Mouse (Mus musculus): ENCODE measurements around the gene Gm38100.

Gm38100 gene

DNA sequence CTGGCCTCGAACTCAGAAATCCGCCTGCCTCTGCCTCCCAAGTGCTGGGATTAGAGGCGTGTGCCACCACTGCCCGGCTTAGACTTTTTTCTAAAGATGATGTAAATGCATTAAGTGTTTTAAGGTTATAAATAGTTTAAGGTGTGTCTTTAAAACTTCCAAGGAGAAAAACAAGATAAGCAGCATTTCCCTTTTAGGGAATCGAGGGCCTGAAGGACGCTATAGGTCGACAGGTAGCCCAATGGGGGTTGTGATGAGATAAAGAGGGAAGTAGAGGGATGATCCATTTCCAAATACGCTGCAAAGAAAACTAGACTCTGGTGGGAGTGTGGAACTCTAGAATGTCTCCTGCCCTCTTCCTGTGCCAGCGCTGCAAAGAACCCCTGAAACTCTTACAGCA lies at the start of gene Gm38100:
Gene Gm38100, plus strand, starts transcription at position 301 of the 400 bp plus-strand sequence.
- no peak for DNase-seq (ENCODE audit: low read depth, low spot score)

- no peak for DNase-seq (ENCODE audit: low read depth, low spot score)
Measured at GRCm38 (mm10) chr1:175870716-175871115, 49.4 kb upstream of the Gm38100 start.

- DNase-seq (ENCODE audit: low read depth, low spot score) = no peak
Measured at GRCm38 (mm10) chr1:175872028-175872816, 47.9 kb upstream of the Gm38100 start.

DNA sequence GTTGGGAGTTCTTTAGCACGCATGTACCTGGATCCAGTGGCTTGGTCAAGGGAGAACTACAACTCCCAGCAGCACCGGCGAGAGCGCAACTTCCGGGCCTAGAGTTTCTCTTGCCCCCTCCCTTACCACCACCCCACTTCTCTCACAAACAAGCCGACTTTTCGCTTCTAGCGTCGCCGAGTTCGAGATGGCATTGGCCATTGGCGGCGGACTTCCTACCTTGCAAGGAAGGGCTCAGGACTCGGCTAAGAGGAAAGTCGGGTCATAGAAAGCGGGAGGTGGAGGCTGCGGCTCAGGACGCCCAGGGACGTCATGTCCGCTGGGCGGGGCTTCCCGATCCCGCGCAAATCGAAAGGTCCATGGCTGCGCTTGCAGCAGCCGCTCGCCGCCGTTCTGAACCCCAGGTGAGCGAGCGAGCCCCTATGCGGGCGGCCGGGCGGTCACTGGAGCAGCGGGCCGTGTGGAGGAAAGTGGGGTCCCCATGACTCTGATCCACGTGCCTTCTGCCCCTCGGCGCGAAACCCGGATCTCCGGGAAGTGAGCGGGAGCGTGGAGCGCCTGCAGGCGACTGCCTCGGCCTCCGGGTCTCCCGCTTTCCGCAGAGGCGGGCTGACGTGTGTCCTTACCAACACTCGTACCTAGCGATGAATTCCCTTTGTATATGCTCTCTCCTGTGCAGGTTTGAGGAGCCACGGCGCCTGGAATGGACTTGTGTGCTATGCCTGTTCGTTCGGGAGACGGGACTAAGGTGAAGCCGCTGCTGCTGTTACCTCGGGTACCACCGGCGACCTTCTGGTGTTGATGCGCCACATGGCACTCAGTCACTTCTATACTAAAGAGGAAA lies 39.5 kb upstream of the Gm38100 start, which contains the start of gene Exo1:
Gene Exo1, plus strand, starts transcription at position 129 of the 844 bp plus-strand sequence.
- peak; percentile 78 for DNase-seq (ENCODE audit: low read depth, low spot score)

GRCm38 (mm10) chr1:175883398-175883797 lies 36.7 kb upstream of the Gm38100 start:
- no peak for DNase-seq (ENCODE audit: low read depth, low spot score)

GRCm38 (mm10) chr1:175893263-175893662 lies 26.9 kb upstream of the Gm38100 start:
- DNase-seq (ENCODE audit: low read depth, low spot score) = no peak

DNA sequence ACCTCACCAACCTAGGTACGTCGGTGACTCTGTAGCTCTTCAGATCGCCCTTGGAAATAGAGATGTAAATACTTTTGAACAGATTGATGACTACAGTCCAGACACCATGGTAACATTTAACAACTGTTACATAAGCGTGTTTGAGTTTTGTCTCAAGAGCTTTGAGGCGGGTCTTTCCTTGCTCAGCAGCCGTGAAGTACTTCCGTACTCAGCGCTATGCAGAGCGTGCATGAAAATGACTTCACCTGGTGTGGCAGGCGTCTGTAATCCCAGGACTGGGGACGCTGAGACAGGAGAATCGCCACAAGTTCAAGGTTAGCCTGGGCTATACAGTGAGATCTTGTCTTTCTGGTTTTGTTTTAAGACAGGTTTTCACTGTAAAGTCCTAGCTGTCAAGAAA lies 26.4 kb upstream of the Gm38100 start:
- no peak for DNase-seq (ENCODE audit: low read depth, low spot score)

GRCm38 (mm10) chr1:175911207-175911606 lies 8.9 kb upstream of the Gm38100 start:
- DNase-seq (ENCODE audit: low read depth, low spot score) = no peak

DNA sequence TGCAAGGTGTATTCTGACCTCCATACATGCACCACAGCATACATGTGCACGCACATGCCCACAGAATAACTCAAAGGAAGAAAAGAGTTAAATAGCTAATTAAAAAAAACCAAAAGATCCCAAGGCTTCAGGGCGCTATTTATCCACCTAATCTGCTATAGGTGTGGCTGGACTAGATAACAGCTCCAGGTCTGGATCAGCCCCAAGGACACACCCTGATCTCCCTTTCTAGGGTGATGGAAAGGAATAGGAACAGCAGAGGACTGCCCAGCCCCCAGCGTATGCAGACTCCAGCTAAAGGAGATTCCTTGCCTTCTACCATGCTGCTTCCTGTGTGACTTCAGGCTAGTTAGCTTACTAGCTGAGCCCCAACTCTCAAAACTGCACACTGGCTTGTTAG lies 8.1 kb upstream of the Gm38100 start:
- no peak for DNase-seq (ENCODE audit: low read depth, low spot score)

DNA sequence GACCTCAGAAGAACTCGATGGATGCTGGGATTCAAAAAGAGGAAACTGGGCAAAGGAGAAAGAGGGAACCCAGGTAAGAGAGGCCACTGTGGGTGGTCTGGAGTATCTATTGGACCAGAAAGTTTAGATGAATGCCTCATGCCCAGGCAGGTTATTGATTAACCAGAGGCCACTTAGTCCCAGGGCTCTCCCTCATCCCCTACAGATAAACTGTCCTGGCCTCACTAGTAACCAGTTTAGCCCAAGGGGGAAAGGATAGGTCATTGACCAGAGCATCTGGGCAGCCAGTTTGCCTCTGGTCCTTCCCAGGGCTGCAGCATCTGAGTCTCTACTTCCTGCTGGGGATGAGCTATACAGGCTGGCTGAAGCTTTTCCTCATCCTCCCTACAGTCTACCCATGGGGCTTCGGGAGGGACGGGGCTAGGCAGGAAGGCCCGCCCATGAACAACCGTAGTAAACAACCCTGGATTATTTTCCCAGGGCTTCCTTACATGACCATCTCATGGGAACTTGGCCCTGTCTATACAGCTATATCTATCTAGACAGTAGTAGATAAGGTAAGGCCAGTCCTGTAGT lies 6.3 kb upstream of the Gm38100 start:
- DNase-seq (ENCODE audit: low read depth, low spot score) = no peak

- no peak for DNase-seq (ENCODE audit: low read depth, low spot score)
Measured at GRCm38 (mm10) chr1:175921091-175921490, 962 bp downstream of the Gm38100 start.

DNA sequence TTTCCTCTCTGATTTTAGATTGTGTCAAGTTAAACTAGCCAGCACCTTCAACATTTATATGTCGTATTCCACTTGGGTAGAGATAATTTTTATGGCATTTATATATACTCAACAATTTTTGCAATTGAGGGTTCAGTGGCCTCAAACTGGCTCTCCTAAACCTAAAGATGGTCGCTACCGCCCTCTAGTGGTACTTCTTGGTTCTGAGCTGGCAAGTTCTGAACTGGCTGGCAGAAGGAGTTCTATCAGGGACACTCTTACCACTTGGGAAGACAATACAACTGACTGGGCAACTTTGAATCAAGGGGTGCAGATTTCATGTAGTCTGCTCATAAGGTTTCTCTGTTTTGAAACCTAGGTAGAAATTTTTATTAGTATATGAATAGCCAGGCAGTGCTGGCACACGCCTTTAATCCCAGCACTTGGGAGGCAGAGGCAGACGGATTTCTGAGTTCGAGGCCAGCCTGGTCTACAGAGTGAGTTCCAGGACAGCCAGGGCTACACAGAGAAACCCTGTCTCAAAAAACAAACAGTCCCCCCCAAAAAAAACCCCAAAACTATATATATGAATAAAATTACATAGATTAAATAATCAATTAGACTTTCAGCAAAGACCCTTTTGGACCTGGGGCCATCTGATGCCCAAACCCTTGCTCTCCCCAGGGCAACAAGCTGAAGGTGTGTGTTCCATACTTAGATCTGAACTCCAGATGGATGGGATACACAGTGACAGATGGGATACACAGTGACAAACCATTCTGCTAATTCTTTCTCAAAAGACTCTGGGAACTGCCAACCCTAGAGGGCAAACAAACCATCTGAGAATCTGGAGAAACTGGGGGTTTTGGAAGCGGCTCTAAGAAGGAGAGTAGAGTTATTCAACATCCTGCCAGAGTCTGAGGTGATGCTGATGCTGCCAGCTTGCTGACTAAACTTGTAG lies 4.0 kb downstream of the Gm38100 start:
- peak; percentile 28 for DNase-seq (ENCODE audit: low read depth, low spot score)

DNA sequence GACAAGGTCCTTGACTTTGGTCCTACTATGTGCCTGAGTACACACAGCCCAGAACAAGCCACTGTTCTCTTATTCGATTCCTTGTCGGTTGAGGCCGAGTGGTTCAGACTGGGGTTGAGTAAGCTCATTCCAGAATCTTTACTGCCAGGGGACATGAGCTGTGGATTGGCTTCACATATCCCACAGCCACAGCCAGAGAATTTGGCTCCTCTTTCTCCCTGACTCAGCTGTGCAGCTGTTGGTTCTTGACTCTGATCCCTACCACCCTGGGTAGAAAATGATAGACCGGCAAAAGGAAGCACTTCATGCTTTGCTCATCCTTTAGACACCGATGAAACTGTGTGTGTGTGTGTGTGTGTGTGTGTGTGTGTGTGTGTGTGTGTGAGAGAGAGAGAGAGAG lies 11.3 kb downstream of the Gm38100 start:
- no peak for DNase-seq (ENCODE audit: low read depth, low spot score)

DNA sequence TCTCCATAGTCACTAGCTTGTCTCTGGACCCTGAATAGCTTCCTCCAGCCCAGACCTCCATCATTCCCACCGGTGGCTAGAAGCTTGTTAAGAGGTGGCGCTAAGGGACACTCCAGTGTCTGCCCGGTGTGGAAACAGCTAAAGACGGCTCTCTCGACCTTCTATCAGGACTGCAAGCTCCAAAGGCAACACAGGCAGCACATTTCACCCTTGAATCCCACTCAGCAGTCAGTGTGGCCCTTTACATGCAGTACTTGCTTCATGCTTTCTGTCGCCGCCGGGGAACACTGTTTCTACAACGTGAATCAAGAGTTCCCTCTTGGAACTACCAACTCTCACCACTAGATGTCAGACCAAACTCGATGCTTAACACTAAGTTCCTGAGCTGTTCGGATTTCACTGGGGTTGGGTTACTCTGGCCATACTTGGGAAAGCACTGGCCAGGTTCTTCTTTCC lies 16.2 kb downstream of the Gm38100 start:
- no peak for DNase-seq (ENCODE audit: low read depth, low spot score)

DNA sequence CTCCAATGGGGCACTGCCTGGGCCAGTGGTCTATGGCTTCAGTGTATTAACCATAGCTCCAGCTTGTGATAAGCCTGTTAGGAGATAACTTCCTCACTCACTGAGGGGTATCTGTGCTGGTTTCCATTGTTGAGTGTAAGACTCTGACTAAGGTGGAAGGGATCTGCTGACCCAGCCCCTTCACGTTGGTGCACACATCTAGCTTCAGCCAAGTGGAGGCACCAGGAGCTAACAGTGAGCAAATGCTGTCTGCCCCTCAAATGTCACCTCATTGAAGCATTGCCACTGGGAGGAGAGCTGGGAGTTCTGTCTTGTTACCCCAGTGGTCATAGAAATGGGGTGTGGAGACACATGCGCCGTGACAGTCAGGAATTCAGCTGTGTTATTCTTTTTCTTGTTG lies 18.6 kb downstream of the Gm38100 start:
- no peak for DNase-seq (ENCODE audit: low read depth, low spot score)

DNA sequence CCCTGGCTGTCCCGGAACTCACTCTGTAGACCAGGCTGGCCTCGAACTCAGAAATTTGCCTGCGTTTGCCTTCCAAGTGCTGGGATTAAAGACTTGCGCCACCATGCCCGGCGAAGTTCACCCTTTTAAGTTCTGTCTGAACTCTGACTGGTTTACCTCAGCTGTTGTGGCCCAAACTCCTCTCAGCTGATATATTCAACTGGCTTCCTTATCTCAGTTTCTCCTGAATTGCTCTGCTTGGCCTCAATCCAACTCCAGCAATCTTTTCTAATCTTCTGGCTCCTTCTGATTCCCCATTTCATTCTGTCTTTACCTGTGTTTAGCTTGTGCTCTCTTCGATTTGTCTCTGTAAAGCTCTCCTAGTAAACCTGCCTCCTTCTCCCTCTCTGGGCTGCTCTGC lies 23.0 kb downstream of the Gm38100 start:
- DNase-seq (ENCODE audit: low read depth, low spot score) = no peak

GRCm38 (mm10) chr1:175946718-175947315 lies 26.7 kb downstream of the Gm38100 start:
- DNase-seq (ENCODE audit: low read depth, low spot score) = no peak

DNA sequence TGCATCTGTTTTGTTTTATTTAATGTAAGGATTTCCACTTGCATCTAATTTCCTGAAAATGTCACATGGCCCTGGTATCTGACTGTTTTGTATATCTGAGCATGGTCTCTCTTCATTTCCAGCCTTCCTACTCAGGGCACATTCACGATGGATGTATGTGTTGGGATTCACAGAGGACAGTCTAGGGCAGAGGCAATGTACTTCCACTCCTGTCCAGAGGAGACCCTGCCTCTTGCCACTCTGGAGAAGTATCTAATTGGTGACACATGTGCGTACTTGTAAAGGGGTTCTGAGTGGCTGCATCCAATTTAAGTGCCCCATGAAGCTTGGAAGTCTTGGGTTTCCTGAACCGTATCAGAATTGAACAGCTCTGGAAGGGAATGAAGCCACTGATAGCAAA lies 30.3 kb downstream of the Gm38100 start:
- DNase-seq (ENCODE audit: low read depth, low spot score) = no peak

GRCm38 (mm10) chr1:175950851-175951250 lies 30.7 kb downstream of the Gm38100 start:
- DNase-seq (ENCODE audit: low read depth, low spot score) = no peak

GRCm38 (mm10) chr1:175961786-175962185 lies 41.7 kb downstream of the Gm38100 start:
- no peak for DNase-seq (ENCODE audit: low read depth, low spot score)
